Mouse (Mus musculus) liver, postnatal 0 days (tissue): ENCODE data around the gene Fbxw2.

Source experiments
- CTCF ChIP-seq: sonication (generic); IDR thresholded peaks from 2 replicates; pipeline ENCODE4 v1.5.1; 2016; ENCODE audit warnings: antibody characterized with exemption, low read depth
- EP300 ChIP-seq: IDR thresholded peaks from 2 replicates; pipeline ENCODE4 v1.6.1; 2016; ENCODE audit warnings: antibody characterized with exemption, low read depth, mild to moderate bottlenecking

GRCm38 (mm10) chr2:34762872-34763271 is 63.2 kb downstream of the Fbxw2 start:
- TF ChIP-seq EP300 (no peak), CTCF (no peak)
